Mouse (Mus musculus): Measurements from ENCODE around the gene Padi3. TPM values are rescaled to one million over a fixed set of nuclear protein-coding genes. Genes with fewer than 3 reads are reported as not detected.

Gene Padi3
- polyA plus RNA-seq, 1 experiment from 2014 or later = not detected

GRCm38 (mm10) chr4:140741401-140741800, 69.0 kb downstream of the Padi3 start:
- DNase-seq (ENCODE audit: low spot score) (no peak), ATAC-seq (ENCODE audit: insufficient read depth, low FRiP score, low TSS enrichment) (no peak)
- Histone ChIP-seq H3K36me3 (ENCODE audit: control insufficient read depth, insufficient read depth, low read length) (no peaks in the 10 kb centered on the region), H3K9ac (ENCODE audit: low read length) (no peak overlapping the region), H3K27ac (ENCODE audit: low read depth, low read length) (no peak overlapping the region), H3K4me2 (ENCODE audit: low read depth) (no peak overlapping the region), H3K4me3 (ENCODE audit: low read depth, low read length) (no peak overlapping the region), H3K4me1 (ENCODE audit: control insufficient read depth, insufficient read depth, low read length) (peaks cover 5% of the 10 kb centered on the region; the same call in 1 of the 2 replicates), H3K27me3 (ENCODE audit: control insufficient read depth, insufficient read depth, low read length) (no peaks in the 10 kb centered on the region), H3K9me3 (ENCODE audit: control insufficient read depth, low read length) (no peaks in the 10 kb centered on the region)
- 87% methylated on average over 6 of the region's 6 CpGs for WGBS

- Histone ChIP-seq H3K27me3 (ENCODE audit: control insufficient read depth, insufficient read depth, low read length) (no peaks in the 10 kb centered on the region), H3K36me3 (ENCODE audit: control insufficient read depth, insufficient read depth, low read length) (no peaks in the 10 kb centered on the region), H3K9me3 (ENCODE audit: control insufficient read depth, low read length) (no peaks in the 10 kb centered on the region), H3K4me2 (ENCODE audit: low read depth) (no peak overlapping the region), H3K4me1 (ENCODE audit: control insufficient read depth, insufficient read depth, low read length) (peaks cover 5% of the 10 kb centered on the region; the same call in 1 of the 2 replicates), H3K4me3 (ENCODE audit: low read depth, low read length) (no peak overlapping the region), H3K9ac (ENCODE audit: low read length) (no peak overlapping the region), H3K27ac (ENCODE audit: low read depth, low read length) (no peak overlapping the region)
- DNase-seq (ENCODE audit: low spot score) = no peak
- 90% methylated on average over 11 of the region's 11 CpGs for WGBS
- no peak for ATAC-seq (ENCODE audit: insufficient read depth, low FRiP score, low TSS enrichment)
These were observed 69.8 kb downstream of the Padi3 start for GRCm38 (mm10) chr4:140740655-140741054.

Other genes with a start within 250 kb of the Padi3 start
- gene Arhgef10l, start 144.6 kb downstream of the Padi3 start, polyA plus RNA-seq (2014; fragmentation: Nextera tagmentation; extraction: Ambion mirVana) = 20.1 and 25.3 TPM in 2 replicates
- 76.3 and 79.9 TPM in 2 replicates for gene Rcc2, start 110.1 kb downstream of the Padi3 start, polyA plus RNA-seq (2014; fragmentation: Nextera tagmentation; extraction: Ambion mirVana)
- gene Padi6, start 68.0 kb downstream of the Padi3 start, polyA plus RNA-seq (2014; fragmentation: Nextera tagmentation; extraction: Ambion mirVana) = not detected in 2 replicates
- gene Padi4, start 36.4 kb downstream of the Padi3 start, polyA plus RNA-seq (2014; fragmentation: Nextera tagmentation; extraction: Ambion mirVana) = 0.09 and 0.50 TPM in 2 replicates
- 0.22 TPM in 1 of 2 replicates, not detected in the other for gene Padi1, start 35.1 kb upstream of the Padi3 start, polyA plus RNA-seq (2014; fragmentation: Nextera tagmentation; extraction: Ambion mirVana)
- 1.1 and 1.7 TPM in 2 replicates for gene Padi2, start 95.7 kb upstream of the Padi3 start, polyA plus RNA-seq (2014; fragmentation: Nextera tagmentation; extraction: Ambion mirVana)
- 408 and 418 TPM in 2 replicates for gene Sdhb, start 150.6 kb upstream of the Padi3 start, polyA plus RNA-seq (2014; fragmentation: Nextera tagmentation; extraction: Ambion mirVana)
- gene Atp13a2, start 176.2 kb upstream of the Padi3 start, polyA plus RNA-seq (2014; fragmentation: Nextera tagmentation; extraction: Ambion mirVana) = 58.7 and 59.7 TPM in 2 replicates
- gene Mfap2, start 199.8 kb upstream of the Padi3 start, polyA plus RNA-seq (2014; fragmentation: Nextera tagmentation; extraction: Ambion mirVana) = 279 and 295 TPM in 2 replicates
- gene Crocc, start 249.9 kb upstream of the Padi3 start, polyA plus RNA-seq (2014; fragmentation: Nextera tagmentation; extraction: Ambion mirVana) = 7.9 and 10.3 TPM in 2 replicates

Measured in neural tube, embryonic 11.5 days (tissue).